Mouse (Mus musculus) urinary bladder, postnatal 10 days (tissue): ENCODE measurements around the gene Glis3.

Source experiments
- DNase-seq: peaks from one replicate; pipeline ENCODE4 v3.0.0; 2022; ENCODE audit warnings: low spot score

The Glis3 gene

GRCm38 (mm10) chr19:28246186-28246585, 433.7 kb downstream of the Glis3 start:
- DNase-seq: no peak

GRCm38 (mm10) chr19:28238073-28238472, 441.8 kb downstream of the Glis3 start:
- DNase-seq: no peak

DNA sequence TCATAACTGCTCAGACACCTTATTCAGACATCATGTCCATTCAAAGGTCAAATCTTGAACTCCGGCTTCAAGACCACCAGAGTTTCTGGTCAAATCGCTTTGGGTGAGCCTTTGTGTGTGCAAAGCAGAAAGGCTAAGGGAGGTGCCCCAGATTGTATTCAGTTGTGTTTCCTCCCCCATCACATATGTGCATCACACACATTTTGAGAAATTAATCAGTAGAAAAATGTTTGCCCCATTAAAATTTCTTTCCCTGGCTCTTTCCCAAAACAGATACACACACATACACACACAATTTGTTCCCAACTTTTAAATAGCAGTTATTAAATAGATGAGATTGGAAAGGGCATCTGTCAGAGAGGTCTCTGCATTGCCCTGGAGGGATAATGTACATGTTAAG, 442.3 kb downstream of the Glis3 start:
- no peak for DNase-seq

DNA sequence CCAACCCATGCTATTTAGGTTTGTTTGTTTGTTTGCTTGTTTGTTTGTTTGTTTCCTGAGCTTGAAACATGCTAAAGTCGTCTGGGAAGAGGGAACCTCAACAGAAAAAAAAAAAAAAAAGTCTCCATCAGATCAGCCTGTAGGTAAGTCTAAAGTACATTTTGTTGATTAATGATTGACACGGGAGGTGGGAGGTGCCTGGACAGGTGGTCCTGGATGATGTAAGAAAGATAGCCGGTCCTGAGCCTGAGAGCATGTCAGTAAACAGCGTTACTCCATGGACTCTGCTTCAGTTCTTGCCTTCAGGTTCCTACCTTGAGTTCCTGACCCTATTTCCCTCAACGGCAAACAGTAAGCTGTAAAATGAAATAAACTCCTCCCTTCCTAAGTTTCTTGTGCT, 444.3 kb downstream of the Glis3 start:
- DNase-seq: no peak

DNA sequence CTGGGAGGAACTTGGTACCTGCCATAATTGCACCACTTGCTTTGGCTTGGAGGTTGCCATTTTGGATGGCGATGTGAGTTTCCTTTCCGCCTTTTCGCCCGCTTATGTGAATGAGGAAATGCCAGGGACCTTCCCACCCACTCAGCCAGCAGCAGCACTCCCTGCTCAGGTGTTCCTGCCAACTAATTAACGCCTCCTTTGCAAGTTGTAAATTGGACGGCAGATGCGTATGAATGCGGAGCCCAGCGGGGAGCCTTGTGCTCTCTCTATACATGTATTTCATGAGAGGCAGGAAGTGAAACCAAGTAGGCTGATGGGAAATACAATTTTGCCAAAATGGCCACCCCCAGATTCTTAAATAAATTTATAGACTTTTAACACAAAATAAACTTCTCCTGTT, 444.8 kb downstream of the Glis3 start:
- DNase-seq: no peak

- no peak for DNase-seq
These were observed 445.2 kb downstream of the Glis3 start for GRCm38 (mm10) chr19:28234676-28235075.

- no peak for DNase-seq
These were observed 448.4 kb downstream of the Glis3 start for GRCm38 (mm10) chr19:28231511-28231910.

DNA sequence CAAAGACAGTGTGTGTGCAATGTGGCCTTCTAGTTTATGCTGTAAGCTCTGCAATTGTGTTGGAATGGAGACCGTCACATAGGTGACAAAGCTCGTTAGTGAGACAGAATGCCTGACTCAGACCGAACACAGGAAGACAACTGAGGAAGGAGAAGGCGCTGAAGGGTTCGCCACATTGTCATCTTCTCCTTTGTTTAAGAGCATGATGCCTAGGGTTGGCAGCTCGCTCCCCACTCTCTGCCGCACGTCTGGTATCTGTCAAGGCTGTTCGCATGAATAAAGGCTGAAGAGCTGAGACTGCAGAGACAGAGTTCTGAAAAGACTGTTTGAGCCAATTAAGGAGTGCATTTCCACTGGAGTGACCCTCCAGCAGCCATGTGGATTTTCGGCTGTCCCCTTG, 452.4 kb downstream of the Glis3 start:
- no peak for DNase-seq

DNA sequence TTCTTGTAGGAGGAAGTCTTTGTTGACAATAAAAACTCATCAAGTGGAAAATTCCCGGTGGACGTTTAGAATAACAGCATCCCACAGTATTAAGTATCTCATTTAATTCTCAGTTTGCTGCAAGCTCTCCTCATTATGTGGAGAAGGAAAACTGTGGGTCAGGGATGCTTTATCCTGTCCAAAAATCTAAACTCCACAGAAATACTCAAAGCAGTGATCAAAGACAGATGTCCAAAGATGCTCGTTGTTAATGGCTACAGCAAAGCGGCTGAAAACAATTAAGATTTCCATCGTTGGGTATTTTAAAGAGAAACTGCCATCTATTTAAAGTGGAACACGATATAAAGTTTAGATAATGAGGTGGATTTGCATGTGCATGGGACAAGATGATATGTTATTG, 454.2 kb downstream of the Glis3 start:
- DNase-seq: no peak

DNA sequence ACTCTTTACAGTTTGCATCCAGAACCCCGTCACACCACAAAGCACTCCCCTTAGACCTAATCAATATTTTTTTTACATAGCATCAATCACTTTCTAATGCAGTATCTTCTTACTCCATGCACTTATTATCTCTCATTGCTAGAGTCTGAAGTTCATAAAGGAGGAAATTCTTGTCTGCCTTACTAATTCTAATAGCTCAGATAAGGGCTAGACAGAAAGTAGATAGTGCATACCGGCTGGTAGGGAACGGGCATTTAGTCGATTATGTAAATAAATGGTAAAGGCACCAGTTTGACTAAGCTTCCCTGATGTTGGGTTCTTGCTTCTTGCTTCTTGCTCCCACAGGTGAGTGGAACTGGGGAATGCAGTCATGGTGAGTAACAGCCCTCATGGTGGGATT, 468.2 kb downstream of the Glis3 start:
- no peak for DNase-seq
